Mouse (Mus musculus) small intestine, adult 2 months (tissue): ENCODE data around the gene Aktip. TPM values are rescaled to one million over a fixed set of nuclear protein-coding genes. Genes with fewer than 3 reads are reported as not detected.

Experiments
- H3K27ac ChIP-seq: fragments of 200-500 bp; 2 replicates; pipeline ENCODE4 v1.5.1; 2012; ENCODE audit warnings: low read depth, low read length, control low read depth, inconsistent platforms; ENCODE audit not compliant: insufficient read depth
- H3K27me3 ChIP-seq: fragments of 200-500 bp; 2 replicates; pipeline ENCODE4 v1.6.1; 2012; ENCODE audit warnings: mild to moderate bottlenecking, moderate library complexity, low read length, inconsistent platforms; ENCODE audit not compliant: control insufficient read depth, insufficient read depth
- H3K36me3 ChIP-seq: fragments of 200-500 bp; 2 replicates; pipeline ENCODE4 v1.6.1; 2012; ENCODE audit warnings: mild to moderate bottlenecking, low read length, control low read depth, inconsistent platforms; ENCODE audit not compliant: control insufficient read depth, insufficient read depth
- H3K4me1 ChIP-seq: fragments of 200-500 bp; 2 replicates; pipeline ENCODE4 v1.6.1; 2012; ENCODE audit warnings: low read length, inconsistent platforms, mixed read lengths; ENCODE audit not compliant: control insufficient read depth, insufficient read depth, insufficient read length
- H3K4me3 ChIP-seq: fragments of 200-500 bp; 2 replicates; pipeline ENCODE4 v1.5.1; 2012; ENCODE audit warnings: low read depth, mild to moderate bottlenecking, control low read depth, inconsistent platforms, low read length, moderate library complexity
- CTCF ChIP-seq: fragments of 200-500 bp; IDR thresholded peaks from 2 replicates; pipeline ENCODE4 v1.5.1; 2012; ENCODE audit warnings: low read depth, mild to moderate bottlenecking, control low read depth, inconsistent platforms, low read length, moderate library complexity, mixed read lengths; ENCODE audit not compliant: insufficient replicate concordance, insufficient read length; ENCODE audit errors: extremely low read depth
- POLR2A ChIP-seq: fragments of 200-500 bp; IDR thresholded peaks from 2 replicates; pipeline ENCODE4 v1.6.1; 2012; ENCODE audit warnings: low read depth, mild to moderate bottlenecking, control low read depth, inconsistent platforms, low read length, moderate library complexity
- WGBS: fragments of 180-500 bp; shearing (Covaris S2); methylation state at CpG from one replicate; pipeline ENCODE4 v1.1.7; 2018; 5-methylcytosine and 5-hydroxymethylcytosine counted together
- polyA plus RNA-seq: library from polyadenylated mRNA; depleted of rRNA; stranded (reverse); fragments of >200 nt; gene quantifications from 2 replicates; pipeline ENCODE4 v1.2.3, GENCODE M21; 2012; rRNA removed

The Aktip gene
- 14.5 and 23.3 TPM in 2 replicates for polyA plus RNA-seq

DNA sequence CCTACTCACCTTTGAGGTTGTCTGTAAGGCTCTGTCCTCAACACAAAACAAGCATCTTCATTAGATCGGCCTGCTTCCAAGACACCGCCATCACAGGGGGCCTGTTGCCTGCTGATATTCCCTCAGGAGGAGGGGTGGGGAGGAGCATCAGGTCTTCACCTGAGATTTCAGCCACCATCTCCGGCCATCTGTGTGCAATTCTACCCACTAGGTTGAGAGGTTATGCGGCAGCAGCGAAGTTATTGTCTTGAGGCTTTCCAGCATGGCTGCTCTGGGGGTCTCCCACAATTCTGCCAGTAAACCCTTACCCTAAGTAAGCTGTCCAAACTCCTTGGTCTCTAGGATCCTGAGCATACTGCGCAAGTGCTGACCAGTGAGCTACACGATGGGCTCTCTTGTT is at the start of gene Aktip:
Gene Aktip, minus strand, starts transcription at position 101 of the 400 bp plus-strand sequence.
- no peak for TF ChIP-seq CTCF
- no peak for TF ChIP-seq POLR2A
- Histone ChIP-seq H3K4me1 (no peaks in the 10 kb centered on the region), H3K4me3 (no peak within 1 kb of the TSS), H3K27me3 (no peaks in the 10 kb centered on the region), H3K27ac (no peak within 1 kb of the TSS), H3K36me3 (no peaks in the 10 kb centered on the region)
- 92% methylated on average over 7 of the region's 7 CpGs for WGBS

- 79% methylated on average over 4 of the region's 4 CpGs for WGBS
- no peaks in the 10 kb centered on the region for H3K36me3 ChIP-seq
- H3K27me3 ChIP-seq = no peaks in the 10 kb centered on the region
- H3K27ac ChIP-seq = no peak overlapping the region
- TF ChIP-seq POLR2A (no peak), CTCF (no peak)
- H3K4me3 ChIP-seq = no peak overlapping the region
- peaks cover 2% of the 10 kb centered on the region; the same call in 1 of the 2 replicates for H3K4me1 ChIP-seq
These were observed 46.2 kb upstream of the Aktip start for GRCm38 (mm10) chr8:91245821-91246454.

- Histone ChIP-seq H3K27ac (no peak overlapping the region), H3K36me3 (no peaks in the 10 kb centered on the region), H3K4me1 (peaks cover 2% of the 10 kb centered on the region; the same call in 1 of the 2 replicates), H3K27me3 (no peaks in the 10 kb centered on the region), H3K4me3 (no peak overlapping the region)
- 90% methylated on average over 1 of the region's 1 CpGs for WGBS
- TF ChIP-seq POLR2A = no peak
- no peak for TF ChIP-seq CTCF
These were observed 42.9 kb upstream of the Aktip start for GRCm38 (mm10) chr8:91242721-91243120.

DNA sequence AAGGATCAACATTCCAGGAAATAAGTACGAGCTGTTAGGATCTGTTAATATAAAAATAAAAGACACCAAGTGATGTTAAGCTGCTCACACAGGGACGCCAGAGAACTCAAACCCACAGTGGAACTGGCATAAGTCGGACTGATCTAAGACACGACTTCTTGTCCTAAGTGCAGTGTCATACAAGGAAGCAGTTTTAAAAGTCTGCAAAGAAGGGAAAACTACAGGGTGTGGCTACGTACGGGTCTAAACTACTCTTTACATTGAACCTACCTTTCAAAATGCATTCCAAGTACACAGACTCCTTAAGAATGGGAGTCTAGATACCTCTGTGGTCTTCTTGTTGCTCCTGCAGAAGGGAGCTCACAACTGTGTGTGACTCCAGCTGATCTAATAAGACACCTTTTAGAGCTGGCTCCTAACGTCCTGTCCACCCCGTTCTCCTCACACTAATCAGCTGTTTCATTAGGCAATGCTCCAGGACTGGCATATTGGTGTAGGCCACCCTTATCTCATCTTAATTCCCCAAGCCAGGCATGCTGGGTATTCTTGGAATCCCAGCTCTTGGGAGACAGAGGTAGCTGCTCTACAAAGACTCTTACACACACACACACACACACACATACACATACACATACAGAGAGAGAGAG is 42.2 kb upstream of the Aktip start:
- Histone ChIP-seq H3K4me1 (peaks cover 2% of the 10 kb centered on the region; the same call in 1 of the 2 replicates), H3K27me3 (no peaks in the 10 kb centered on the region), H3K4me3 (no peak overlapping the region), H3K36me3 (no peaks in the 10 kb centered on the region), H3K27ac (no peak overlapping the region)
- 37% methylated on average over 8 of the region's 8 CpGs for WGBS
- TF ChIP-seq CTCF (no peak), POLR2A (no peak)

GRCm38 (mm10) chr8:91241371-91241770 is 41.6 kb upstream of the Aktip start:
- Histone ChIP-seq H3K27me3 (no peaks in the 10 kb centered on the region), H3K4me3 (no peak overlapping the region), H3K4me1 (peaks cover 2% of the 10 kb centered on the region; the same call in 1 of the 2 replicates), H3K27ac (no peak overlapping the region), H3K36me3 (no peaks in the 10 kb centered on the region)
- WGBS = 85% methylated on average over 5 of the region's 5 CpGs
- TF ChIP-seq CTCF (no peak), POLR2A (no peak)

DNA sequence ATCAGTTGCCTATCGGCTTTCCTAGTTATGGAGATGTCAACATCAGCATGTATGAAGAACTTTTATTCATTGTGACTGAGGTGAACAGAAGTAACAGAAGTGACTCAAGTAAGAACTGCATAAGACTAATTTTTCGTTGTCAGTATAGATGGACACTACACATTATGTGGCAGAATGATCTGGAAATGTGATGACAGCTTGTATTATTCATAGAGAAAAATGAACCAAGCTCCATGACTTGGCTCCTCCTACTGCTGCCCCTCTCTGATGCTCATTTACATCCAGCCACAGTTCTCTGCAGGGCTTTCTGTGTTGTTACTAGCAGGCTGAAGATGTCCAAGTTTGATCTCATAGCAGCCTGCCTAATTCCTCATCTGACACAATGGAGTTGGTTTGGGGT is 37.4 kb upstream of the Aktip start:
- TF ChIP-seq CTCF (no peak), POLR2A (no peak)
- H3K36me3 ChIP-seq = 0 out of 2 replicates have a peak, but pooled peaks cover under 1% of the 10 kb centered on the region
- WGBS = 88% methylated on average over 2 of the region's 2 CpGs
- peaks cover 2% of the 10 kb centered on the region; the same call in 1 of the 2 replicates for H3K4me1 ChIP-seq
- H3K27me3 ChIP-seq = no peaks in the 10 kb centered on the region
- H3K27ac ChIP-seq = no peak overlapping the region
- H3K4me3 ChIP-seq = no peak overlapping the region

DNA sequence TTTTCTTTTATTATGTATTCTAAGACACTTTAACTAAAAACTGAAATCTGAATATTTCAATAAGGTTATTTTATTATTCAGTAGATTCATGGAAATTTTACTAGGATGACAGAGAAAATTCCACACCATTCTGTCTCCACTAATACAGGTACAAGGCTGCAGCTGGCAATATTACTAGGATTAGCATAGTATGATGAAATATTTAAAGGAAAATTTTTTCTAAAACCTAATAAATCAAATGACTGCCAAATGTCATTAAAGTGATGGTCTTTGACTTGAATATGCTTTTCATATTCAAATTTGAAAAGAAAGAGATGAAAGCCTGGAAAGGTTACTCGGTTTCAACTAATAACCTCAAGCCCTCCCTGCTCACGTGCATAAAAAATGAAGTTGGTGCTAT is 34.3 kb upstream of the Aktip start:
- Histone ChIP-seq H3K36me3 (0 out of 2 replicates have a peak, but pooled peaks cover 1% of the 10 kb centered on the region), H3K27ac (no peak overlapping the region), H3K27me3 (no peaks in the 10 kb centered on the region), H3K4me1 (no peaks in the 10 kb centered on the region), H3K4me3 (no peak overlapping the region)
- WGBS = 89% methylated on average over 2 of the region's 2 CpGs
- TF ChIP-seq CTCF (no peak), POLR2A (no peak)
